Mouse (Mus musculus) heart, adult 8-10 months (tissue): ENCODE results near the gene Gm16430. TPM values are rescaled to one million over a fixed set of nuclear protein-coding genes. Genes with fewer than 3 reads are reported as not detected.
"Not testable (repeated sequence)": the region's sequence is repeated elsewhere in the genome, so short reads cannot be mapped to it uniquely, and the experiment has no call there.

ENCODE experiments used
- DNase-seq: peaks from one replicate; pipeline ENCODE4 v3.0.0; 2022; ENCODE audit warnings: low spot score
- total RNA-seq, 4 experiments: library from RNA; stranded (reverse); gene quantifications; 2 replicates each; pipeline ENCODE4 v1.2.4; 2022

Gm16430 gene
- total RNA-seq, result not detected

DNA sequence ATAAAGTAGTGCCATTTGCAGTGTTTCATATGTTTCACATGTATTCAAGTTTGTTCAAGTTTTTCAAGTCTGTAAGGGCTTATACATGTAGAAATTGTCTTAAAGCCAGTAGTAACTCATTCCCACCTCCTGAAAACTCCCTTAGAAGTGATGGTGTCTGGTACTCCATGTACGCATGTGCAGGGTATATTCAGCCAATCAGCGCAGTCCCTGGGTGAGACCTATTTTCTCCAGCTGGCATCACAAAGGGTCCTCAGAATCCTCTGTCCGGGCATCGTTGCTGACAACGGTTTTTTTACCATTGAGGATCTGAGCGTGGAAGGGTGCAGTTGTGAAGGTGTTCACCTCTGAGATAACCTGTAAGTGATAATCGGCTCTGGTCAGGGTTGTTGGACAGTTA is at the start of gene Gm16430:
Gene Gm16430, plus strand, starts transcription at position 301 of the 400 bp plus-strand sequence.
- not testable (repeated sequence) for DNase-seq

Other genes with a start within 250 kb of the Gm16430 start
- gene Gm16405, start 91.0 kb upstream of the Gm16430 start, total RNA-seq, result not detected